In the genomic region with DNA sequence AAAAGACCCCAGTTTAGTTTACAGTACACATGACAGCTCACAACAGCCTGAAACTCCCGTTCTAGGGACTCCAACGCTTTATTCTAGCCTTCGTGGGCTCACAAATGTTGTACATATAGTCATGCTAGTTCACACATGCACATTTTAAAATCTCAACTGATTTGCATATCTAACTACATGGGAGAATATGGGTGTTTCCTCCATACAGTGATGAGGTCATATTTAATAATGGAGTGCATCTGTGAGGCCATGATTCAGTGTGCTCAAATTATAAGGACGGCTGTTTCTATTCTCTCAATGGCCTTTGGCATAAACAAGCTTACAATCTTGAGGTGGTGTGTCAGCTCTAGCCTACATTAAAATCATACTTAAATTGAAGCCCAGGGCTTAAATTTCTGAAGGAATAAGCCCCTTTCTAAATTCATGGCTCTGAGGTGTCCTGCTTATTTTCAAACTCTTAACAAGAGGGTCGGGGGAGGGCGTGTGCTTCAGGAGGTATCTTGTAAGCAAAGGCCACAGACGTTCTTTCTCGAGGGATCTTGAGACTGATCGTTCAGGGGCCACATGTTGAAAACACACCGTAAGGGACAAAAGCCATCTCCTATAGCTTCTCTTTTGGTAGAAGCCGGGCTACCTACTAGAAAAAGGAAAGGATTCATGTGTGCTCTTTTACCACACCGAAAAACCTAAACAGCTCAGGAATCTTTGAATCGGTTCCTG, we compare ENCODE assay signal across 8 mouse cellular contexts. TPM values are rescaled to one million over a fixed set of nuclear protein-coding genes. Genes with fewer than 3 reads are reported as not detected.
A peak's percentile ranks its signal among the peaks of the same experiment; 100 is the strongest.
DNase-seq lines count a peak whose midpoint lies in the region; ATAC-seq and TF ChIP-seq lines count a peak whose summit lies in the region.

No protein-coding gene starts in this region.

- TF ChIP-seq EP300 in MEL (IDR thresholded peaks at IDR 0.05; ENCODE audit: low read depth in 1 of 2, low read length in 2 of 2), result peak in 1 of 2 experiments; percentile 44; a peak in 1 of 4 replicates

- H3K27ac ChIP-seq in kidney, adult 2 months (ENCODE audit: insufficient read depth, low read depth, low read length), result peak overlapping the region; percentile 32
- peak overlapping the region; percentile 97 for H3K27ac ChIP-seq in MEL (ENCODE audit: control insufficient read depth, low read depth, low read length)
- peak overlapping the region; percentile 88 for H3K27ac ChIP-seq in heart, embryonic 16.5 days (ENCODE audit: low read length)
- H3K27ac ChIP-seq in midbrain, embryonic 10.5 days (replicated peaks), result peak overlapping the region; percentile 91

- H3K4me1 ChIP-seq in kidney, adult 2 months (ENCODE audit: control insufficient read depth, insufficient read depth, low read length), result peaks cover 10% of the 10 kb centered on the region; the same call in 1 of the 2 replicates
- peaks cover 11 to 28% of the 10 kb centered on the region in 2 experiments for H3K4me1 ChIP-seq in MEL (ENCODE audit: control insufficient read depth in 1 of 2, insufficient read depth in 2 of 2, low read length in 2 of 2)
- H3K4me1 ChIP-seq in heart, embryonic 16.5 days (ENCODE audit: control insufficient read depth, insufficient read depth, low read length), result peaks cover 15% of the 10 kb centered on the region
- peaks cover 29% of the 10 kb centered on the region for H3K4me1 ChIP-seq in midbrain, embryonic 10.5 days

- no peak for ATAC-seq in heart, embryonic 16.5 days (replicated peaks; ENCODE audit: extremely low read depth, insufficient read depth, low FRiP score)

- no peaks in the 10 kb centered on the region for H3K36me3 ChIP-seq in kidney, adult 2 months (ENCODE audit: control insufficient read depth, insufficient read depth, low read length)
- H3K36me3 ChIP-seq in MEL (ENCODE audit: control insufficient read depth in 1 of 2, insufficient read depth in 2 of 2, low read length in 2 of 2), result peaks cover 5 to 42% of the 10 kb centered on the region in 2 experiments; a peak in 3 of 4 replicates
- no peaks in the 10 kb centered on the region for H3K36me3 ChIP-seq in heart, embryonic 16.5 days (ENCODE audit: control insufficient read depth, insufficient read depth)
- no peaks in the 10 kb centered on the region for H3K36me3 ChIP-seq in midbrain, embryonic 10.5 days

- no peaks in the 10 kb centered on the region for H3K9me3 ChIP-seq in MEL (replicated peaks; ENCODE audit: insufficient read depth, low read length)
- no peaks in the 10 kb centered on the region for H3K9me3 ChIP-seq in heart, embryonic 16.5 days (replicated peaks; ENCODE audit: control insufficient read depth, low read length)
- H3K9me3 ChIP-seq in midbrain, embryonic 10.5 days (replicated peaks), result no peaks in the 10 kb centered on the region

- H3K4me2 ChIP-seq in heart, embryonic 16.5 days (ENCODE audit: low read depth, low read length), result peak overlapping the region; percentile 94

- no peak for DNase-seq in kidney, adult 2 months
- no peak for DNase-seq in kidney, postnatal 25 days
- peak; percentile 80 for DNase-seq in MEL (ENCODE audit: low read depth, low spot score)
- no peak for DNase-seq in midbrain, embryonic 10.5 days (ENCODE audit: low spot score)
- DNase-seq in right cerebral cortex, postnatal 36 days (ENCODE audit: low spot score in 2 of 2), result no peak
- DNase-seq in cerebellum, postnatal 14 days, result no peak
- DNase-seq in adrenal gland, adult (ENCODE audit: inconsistent age in 2 of 2, low spot score in 1 of 2), result no peak

- H3K27me3 ChIP-seq in kidney, adult 2 months (replicated peaks; ENCODE audit: control insufficient read depth, insufficient read depth, low read length), result no peaks in the 10 kb centered on the region
- no peaks in the 10 kb centered on the region for H3K27me3 ChIP-seq in MEL (ENCODE audit: control insufficient read depth in 1 of 2, insufficient read depth in 2 of 2, low read length in 2 of 2)
- no peaks in the 10 kb centered on the region for H3K27me3 ChIP-seq in heart, embryonic 16.5 days (ENCODE audit: control insufficient read depth, insufficient read depth, low read length)
- no peaks in the 10 kb centered on the region for H3K27me3 ChIP-seq in midbrain, embryonic 10.5 days (ENCODE audit: low read depth, poor library complexity, severe bottlenecking)

- peak overlapping the region; percentile 92 for H3K9ac ChIP-seq in MEL (ENCODE audit: control insufficient read depth, low read depth, low read length, poor library complexity, severe bottlenecking)
- H3K9ac ChIP-seq in heart, embryonic 16.5 days (ENCODE audit: low read length), result peak overlapping the region; percentile 86

- TF ChIP-seq CTCF in kidney, adult 2 months (conservative IDR thresholded peaks at IDR 0.05; ENCODE audit: insufficient read depth, insufficient read length, low read depth, low read length), result no peak
- no peak for TF ChIP-seq CTCF in MEL (IDR thresholded peaks at IDR 0.05 in 2 of 3, conservative IDR thresholded peaks at IDR 0.05 in 1 of 3; ENCODE audit: control insufficient read depth in 1 of 3, insufficient read depth in 1 of 3, low read depth in 2 of 3, low read length in 3 of 3, poor library complexity in 1 of 3, severe bottlenecking in 1 of 3)

- TF ChIP-seq RAD21 in MEL (IDR thresholded peaks at IDR 0.05; ENCODE audit: low read depth, low read length), result no peak

- H3K79me2 ChIP-seq in MEL (ENCODE audit: control insufficient read depth, insufficient read depth, low read length, poor library complexity), result peaks cover 46% of the 10 kb centered on the region

- WGBS in kidney, adult 2 months, result 13% methylated on average over 13 of the region's 13 CpGs
- WGBS in heart, embryonic 16.5 days, result 19% methylated on average over 13 of the region's 13 CpGs
- WGBS in midbrain, embryonic 10.5 days, result 21% methylated on average over 13 of the region's 13 CpGs

- peak overlapping the region; percentile 88 for H3K4me3 ChIP-seq in kidney, adult 2 months (ENCODE audit: insufficient read depth, low read depth, low read length)
- H3K4me3 ChIP-seq in MEL (ENCODE audit: control insufficient read depth in 1 of 2, insufficient read depth in 1 of 2, low read depth in 2 of 2, low read length in 2 of 2), result peak overlapping the region; percentile 70 to 88
- peak overlapping the region; percentile 69 for H3K4me3 ChIP-seq in heart, embryonic 16.5 days (ENCODE audit: low read length)
- H3K4me3 ChIP-seq in midbrain, embryonic 10.5 days, result peak overlapping the region; percentile 73

- TF ChIP-seq POLR2A in kidney, adult 2 months (IDR thresholded peaks at IDR 0.05; ENCODE audit: low read depth, low read length), result no peak
- TF ChIP-seq POLR2A in MEL (IDR thresholded peaks at IDR 0.05; ENCODE audit: control insufficient read depth in 1 of 2, insufficient read depth in 1 of 2, low read depth in 1 of 2, low read length in 2 of 2, poor library complexity in 1 of 2), result no peak; a peak in 1 of 4 replicates

TF ChIP-seq in MEL, 35 proteins besides CTCF, POLR2A, EP300 and RAD21:
- TF ChIP-seq NELFE (IDR thresholded peaks at IDR 0.05; ENCODE audit: low read depth, low read length), result peak; percentile 62
- peak; percentile 77 for TF ChIP-seq TBP (IDR thresholded peaks at IDR 0.05; ENCODE audit: low read depth, low read length)
- peak; percentile 84 for TF ChIP-seq ZMIZ1 (IDR thresholded peaks at IDR 0.05; ENCODE audit: low read depth, low read length)
- TF ChIP-seq MAZ (IDR thresholded peaks at IDR 0.05; ENCODE audit: low read depth, low read length), result no peak
- no peak for TF ChIP-seq USF1 (IDR thresholded peaks at IDR 0.05; ENCODE audit: low read depth, low read length)
- TF ChIP-seq MYC (IDR thresholded peaks at IDR 0.05; ENCODE audit: low read depth, low read length), result peak; percentile 26; the same call in 1 of the 2 replicates
- peak; percentile 90; the same call in 1 of the 2 replicates for TF ChIP-seq POLR2AphosphoS2 (IDR thresholded peaks at IDR 0.05; ENCODE audit: low read length)
- TF ChIP-seq ZC3H11A (IDR thresholded peaks at IDR 0.05; ENCODE audit: low read depth, low read length), result no peak
- peak; percentile 62 for TF ChIP-seq CHD1 (IDR thresholded peaks at IDR 0.05; ENCODE audit: low read depth, low read length)
- peak; percentile 55; the same call in 1 of the 2 replicates for TF ChIP-seq SIN3A (IDR thresholded peaks at IDR 0.05; ENCODE audit: low read length)
- peak; percentile 36; the same call in 1 of the 2 replicates for TF ChIP-seq TCF12 (IDR thresholded peaks at IDR 0.05; ENCODE audit: low read depth, low read length)
- peak; percentile 89 for TF ChIP-seq ETS1 (IDR thresholded peaks at IDR 0.05; ENCODE audit: low read depth, low read length)
- TF ChIP-seq E2F4 (IDR thresholded peaks at IDR 0.05; ENCODE audit: borderline replicate concordance, low read depth, low read length), result 0 out of 2 replicates have a peak, but pooled peaks have one; percentile 22
- TF ChIP-seq SMC3 (IDR thresholded peaks at IDR 0.05; ENCODE audit: low read depth, low read length), result 0 out of 2 replicates have a peak, but pooled peaks have one; percentile 11
- TF ChIP-seq GABPA (IDR thresholded peaks at IDR 0.05; ENCODE audit: low read depth, low read length), result no peak

RNA-seq across cellular contexts. Expression of gene Minpp1, which starts 0.5 kb away (rescaled TPM):
- polyA plus RNA-seq in kidney, adult 2 months (2012; rRNA removed), result 38.2 and 60.2 TPM in 2 replicates
- total RNA-seq in MEL (2012; rRNA removed), result 192 and 256 TPM in 2 replicates
- polyA plus RNA-seq in MEL (2012; ENCODE audit: insufficient read depth in 1 of 2, insufficient read length in 2 of 2, low read depth in 1 of 2, low replicate concordance in 2 of 2, missing spikeins in 1 of 2), result 100 to 1,000 TPM in 1 of 2 experiments, not detected in 1; 176 TPM
- polyA plus RNA-seq in heart, embryonic 16.5 days (2015; fragmentation: Nextera tagmentation; extraction: Ambion mirVana), result 46.6 and 46.8 TPM in 2 replicates
- 70.1 and 77.0 TPM in 2 replicates for polyA plus RNA-seq in midbrain, embryonic 10.5 days (2016; fragmentation: Nextera tagmentation; extraction: Ambion mirVana)

RNA-seq across cellular contexts. Expression of gene Rpl9-ps6, which starts 18.7 kb away (rescaled TPM):
- polyA plus RNA-seq in kidney, adult 2 months (2012; rRNA removed), result 8.3 and 9.4 TPM in 2 replicates
- 111 and 161 TPM in 2 replicates for total RNA-seq in MEL (2012; rRNA removed)
- 10 to 100 TPM in 1 of 2 experiments, not detected in 1; 95.5 TPM for polyA plus RNA-seq in MEL (2012; ENCODE audit: insufficient read depth in 1 of 2, insufficient read length in 2 of 2, low read depth in 1 of 2, low replicate concordance in 2 of 2, missing spikeins in 1 of 2)
- polyA plus RNA-seq in heart, embryonic 16.5 days (2015; fragmentation: Nextera tagmentation; extraction: Ambion mirVana), result 41.2 and 112 TPM in 2 replicates
- 61.1 and 64.9 TPM in 2 replicates for polyA plus RNA-seq in midbrain, embryonic 10.5 days (2016; fragmentation: Nextera tagmentation; extraction: Ambion mirVana)

Comparison
In these comparisons a context has a peak if more than half of its experiments do, and no peak if none do; other contexts are left out.
1. H3K27ac ChIP-seq: peak in every context shown above with its lines; median percentile 97 in MEL; 91 in midbrain, embryonic 10.5 days; 88 in heart, embryonic 16.5 days; 32 in kidney, adult 2 months.